Mouse (Mus musculus) thymus, postnatal 4 days (tissue): ENCODE measurements around the gene Rarres2.

ENCODE experiments used
- DNase-seq: peaks from one replicate; pipeline ENCODE4 v3.0.0; 2021

The Rarres2 gene

DNA sequence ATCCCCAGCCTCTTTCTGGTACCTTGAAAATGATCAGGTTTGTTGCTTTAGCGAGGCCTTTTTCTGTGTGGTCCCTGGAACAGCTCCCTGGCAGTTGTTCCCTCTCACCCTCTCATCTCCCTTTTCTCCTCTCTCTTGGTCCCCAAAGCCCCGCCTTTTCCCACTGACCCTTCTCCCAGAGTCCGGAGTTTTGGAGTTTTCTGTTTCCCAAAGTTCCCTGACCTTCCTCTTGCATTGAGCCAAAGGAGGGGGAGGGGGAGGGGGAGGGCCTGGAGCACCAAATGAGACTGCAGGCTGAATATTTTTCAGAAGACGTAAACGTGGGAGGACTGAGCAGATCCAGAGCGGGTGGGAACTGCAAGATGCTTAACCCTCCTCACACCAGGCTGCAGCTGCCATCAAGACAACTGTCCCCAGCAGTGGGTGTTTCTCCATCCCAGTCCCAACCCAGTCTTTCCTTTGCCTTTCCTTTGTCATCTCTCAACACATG, at the start of gene Rarres2:
TSS of gene Rarres2 (minus strand) at position 218 of the 490 bp plus-strand sequence.
- no peak for DNase-seq

DNA sequence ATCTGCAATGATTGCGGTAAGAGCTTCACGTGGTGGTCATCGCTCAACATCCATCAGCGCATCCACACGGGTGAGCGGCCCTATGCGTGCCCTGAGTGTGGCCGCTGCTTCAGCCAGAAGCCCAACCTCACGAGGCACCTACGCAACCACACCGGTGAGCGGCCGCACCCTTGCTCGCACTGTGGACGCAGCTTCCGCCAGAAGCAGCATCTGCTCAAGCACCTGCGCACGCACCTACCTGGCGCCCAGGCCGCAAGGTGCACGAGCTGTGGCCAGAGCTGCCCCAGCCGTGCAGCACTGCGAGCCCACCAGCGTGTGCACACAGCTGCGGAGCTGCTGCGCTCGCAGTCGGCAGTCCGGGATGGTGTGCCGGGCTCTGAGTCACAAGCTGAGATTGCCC, 47.4 kb upstream of the Rarres2 start:
- no peak for DNase-seq

DNA sequence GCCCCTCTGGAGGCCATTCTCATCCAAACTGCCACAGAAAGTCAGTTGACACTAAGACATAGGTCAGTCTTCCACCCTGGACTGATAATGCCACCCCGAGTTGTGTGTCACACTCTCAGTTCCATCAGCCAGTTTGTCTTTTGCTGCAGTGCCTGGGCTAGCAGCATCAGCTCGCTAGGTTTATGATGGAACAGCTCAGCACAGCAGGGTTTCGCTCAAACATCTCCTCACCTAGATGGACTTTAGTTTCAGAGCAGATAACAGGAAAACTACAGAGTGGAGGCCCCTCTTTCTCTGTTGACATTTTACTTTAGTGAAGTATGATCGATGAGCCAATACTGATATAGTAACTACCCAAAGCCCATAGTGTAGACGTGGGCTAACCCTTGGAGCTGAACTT, 42.2 kb upstream of the Rarres2 start:
- DNase-seq: no peak

DNA sequence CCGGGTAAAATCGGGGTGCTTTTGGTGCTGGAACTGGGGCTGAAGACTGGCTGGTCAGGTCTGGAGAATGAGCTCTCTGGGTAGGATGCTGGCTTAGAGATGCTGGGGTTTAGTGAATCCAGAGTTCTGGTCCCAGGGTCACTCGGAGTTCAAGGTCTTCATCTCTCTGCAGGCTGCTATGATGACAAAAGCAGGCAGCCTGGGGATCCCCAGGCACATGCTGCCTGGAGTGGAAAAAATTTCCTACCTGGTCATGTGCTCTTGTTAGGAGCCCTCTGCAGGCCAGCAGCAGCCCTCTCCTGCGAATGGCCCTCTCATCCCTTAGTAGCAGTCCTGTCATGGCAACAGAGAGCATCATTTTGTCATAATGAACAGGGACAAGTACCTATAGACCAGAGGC, 40.9 kb upstream of the Rarres2 start:
- no peak for DNase-seq

DNA sequence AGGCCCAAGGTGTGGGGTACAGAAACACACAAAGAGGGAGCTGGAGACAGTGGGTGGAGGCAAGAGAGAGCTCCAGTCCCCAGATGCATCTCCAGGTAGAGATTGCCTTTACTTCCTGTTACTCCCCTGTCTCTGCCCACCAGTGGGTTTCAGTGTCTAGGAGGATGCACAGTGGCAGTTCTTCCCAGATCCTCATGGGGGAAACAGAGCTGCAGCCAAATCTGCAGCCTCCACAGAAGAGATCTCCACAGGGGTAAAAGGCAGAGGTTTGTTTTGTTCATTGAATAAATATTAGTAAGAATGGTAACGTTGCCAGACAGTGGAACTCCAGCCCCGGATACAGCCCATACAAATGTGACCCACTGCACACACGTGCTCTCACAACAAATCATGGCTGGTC, 38.1 kb upstream of the Rarres2 start:
- DNase-seq: no peak

DNA sequence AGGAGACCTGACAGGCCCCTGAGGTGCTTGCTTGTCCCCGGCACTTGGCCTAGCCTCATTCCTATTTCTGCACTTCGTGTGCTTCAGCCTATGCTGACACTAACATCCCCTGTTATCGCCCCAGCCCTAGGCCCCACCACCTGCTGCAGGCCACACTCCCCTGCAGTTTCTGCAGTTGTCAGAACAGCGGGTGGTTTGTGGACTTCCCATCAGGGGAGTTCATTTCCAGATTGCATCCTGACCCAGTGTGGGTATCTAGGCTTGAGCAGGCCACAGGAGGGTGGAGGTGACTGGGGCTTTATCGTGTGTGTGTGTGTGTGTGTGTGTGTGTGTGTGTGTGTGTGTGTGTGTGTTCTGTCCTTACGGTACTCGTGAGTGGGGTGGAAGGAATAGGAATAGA, 36.9 kb upstream of the Rarres2 start:
- no peak for DNase-seq

DNA sequence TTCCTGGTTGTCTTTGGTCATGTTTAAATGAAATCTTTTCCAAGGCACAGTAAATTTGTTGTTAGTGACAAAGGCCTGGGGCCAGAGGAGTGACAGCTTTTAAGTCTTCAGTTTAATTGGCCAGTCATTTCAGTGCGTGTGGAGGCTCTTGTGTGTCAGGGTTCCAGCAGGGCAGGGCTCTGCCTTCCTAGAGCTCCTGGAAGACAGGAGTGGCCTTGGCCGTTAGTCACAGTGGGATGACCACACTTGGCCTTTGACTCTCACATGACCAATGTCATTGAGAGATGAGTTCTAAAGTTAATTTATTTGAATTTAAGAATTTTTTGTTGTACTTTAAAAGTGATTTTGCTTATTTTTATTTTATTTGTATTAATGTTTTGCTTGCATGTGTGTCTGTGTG, 35.5 kb upstream of the Rarres2 start:
- DNase-seq: no peak

DNA sequence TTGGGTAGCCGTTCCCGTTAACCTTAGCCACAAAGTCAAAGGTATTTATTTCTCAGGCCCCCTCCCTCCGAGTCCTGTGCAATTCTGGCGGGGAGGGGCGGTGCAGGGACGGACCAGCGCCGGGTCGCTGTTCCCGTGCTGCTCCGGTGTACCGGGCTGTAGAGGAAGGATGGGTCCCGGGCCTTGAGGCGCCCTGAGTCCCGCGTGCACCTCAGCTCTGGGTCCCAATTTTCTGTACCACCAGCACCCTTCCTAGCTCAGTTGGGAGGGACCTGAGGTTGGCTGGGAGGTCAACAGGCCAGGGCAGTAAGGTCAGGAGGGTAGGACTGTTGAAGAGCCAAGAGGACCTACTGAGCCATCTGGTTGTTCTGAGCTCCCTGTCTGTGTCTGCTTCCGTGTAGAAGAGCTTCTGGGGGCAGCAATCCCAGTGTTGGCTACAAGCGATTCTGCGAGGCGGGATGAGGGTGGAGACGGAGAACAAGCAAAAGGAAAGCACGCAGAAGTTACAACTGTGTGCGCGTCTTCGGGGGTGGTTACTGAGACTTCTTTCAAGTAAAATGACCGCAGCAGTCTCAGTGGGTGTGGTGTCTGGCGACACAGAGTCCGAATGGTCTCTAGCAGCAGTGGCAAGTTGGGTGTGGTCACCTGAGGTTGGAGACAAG, 29.6 kb upstream of the Rarres2 start:
- DNase-seq: peak; percentile 48

DNA sequence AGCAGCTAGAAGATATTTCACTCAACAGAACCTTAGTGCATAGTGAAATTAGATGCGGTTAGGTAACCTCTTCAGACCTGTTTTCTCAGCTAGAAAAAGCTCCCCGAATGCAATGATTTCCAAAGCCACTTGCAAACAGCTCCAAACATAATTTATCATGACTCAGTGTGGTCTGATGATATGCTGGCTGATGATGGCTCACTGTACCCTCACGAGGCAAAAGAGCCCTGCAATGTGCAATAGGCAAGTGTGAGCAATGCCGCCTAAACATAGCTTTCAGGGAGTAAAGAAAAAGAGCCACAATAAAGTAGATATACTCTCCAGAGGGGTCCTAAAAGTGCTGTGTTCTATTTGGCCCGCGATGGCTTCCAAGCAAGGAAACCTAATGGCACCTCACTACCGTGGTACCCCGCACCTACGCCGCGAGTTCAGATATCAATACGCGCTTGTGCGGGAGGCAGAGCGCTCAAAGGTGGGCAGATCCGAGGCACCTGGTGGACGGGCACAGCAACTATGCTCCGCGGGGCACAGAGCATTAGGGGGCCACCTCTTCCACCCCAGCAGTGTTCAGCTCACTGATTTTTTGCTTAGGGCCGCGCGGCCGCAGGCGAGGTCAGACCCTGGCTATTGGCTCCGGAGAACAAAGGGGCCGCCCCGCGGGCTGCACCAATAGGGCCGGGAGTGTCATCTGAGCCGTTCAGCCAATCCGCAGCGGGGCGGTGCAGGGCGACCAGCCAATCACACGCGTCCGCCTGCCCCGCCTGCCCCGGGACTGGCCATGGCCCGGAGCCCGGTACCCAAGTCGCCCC, 28.9 kb upstream of the Rarres2 start, which contains the start of gene Zfp775:
TSS of gene Zfp775 (plus strand) at position 793 of the 809 bp plus-strand sequence.
- peak; percentile 94 for DNase-seq

DNA sequence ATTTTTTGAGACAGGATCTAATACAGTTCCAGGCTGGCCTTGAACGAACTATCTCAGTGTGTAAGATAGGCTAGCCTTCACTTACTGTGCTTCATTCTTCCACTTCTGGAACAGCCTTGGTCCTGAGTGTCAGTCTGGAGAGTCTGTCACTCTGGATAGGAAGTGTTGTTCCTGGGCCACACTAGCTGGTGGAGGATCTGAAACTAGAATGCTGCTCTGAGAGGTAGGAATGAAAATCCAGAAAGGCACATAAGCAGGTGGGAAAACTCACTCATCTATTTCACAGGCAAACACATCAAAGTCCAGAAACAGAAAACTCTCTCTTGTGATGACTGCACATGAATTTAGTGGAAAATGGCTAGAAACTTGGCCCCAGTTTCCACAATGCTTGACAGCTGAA, 28.0 kb upstream of the Rarres2 start:
- DNase-seq: no peak

DNA sequence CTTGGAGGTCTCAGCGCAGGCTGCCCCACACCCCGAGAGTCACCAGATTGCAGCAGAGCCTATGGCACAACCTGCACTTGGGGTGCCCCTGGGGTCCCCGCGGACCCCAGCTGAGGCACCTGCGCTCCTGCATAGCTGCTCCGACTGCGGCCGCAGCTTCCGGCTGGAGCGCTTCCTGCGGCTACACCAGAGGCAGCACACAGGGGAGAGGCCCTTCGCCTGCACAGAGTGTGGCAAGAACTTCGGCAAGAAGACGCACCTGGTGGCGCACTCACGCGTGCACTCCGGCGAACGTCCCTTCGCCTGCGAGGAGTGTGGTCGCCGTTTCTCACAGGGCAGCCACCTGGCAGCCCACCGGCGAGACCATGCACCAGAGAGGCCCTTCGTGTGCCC, 24.6 kb upstream of the Rarres2 start:
- no peak for DNase-seq

DNA sequence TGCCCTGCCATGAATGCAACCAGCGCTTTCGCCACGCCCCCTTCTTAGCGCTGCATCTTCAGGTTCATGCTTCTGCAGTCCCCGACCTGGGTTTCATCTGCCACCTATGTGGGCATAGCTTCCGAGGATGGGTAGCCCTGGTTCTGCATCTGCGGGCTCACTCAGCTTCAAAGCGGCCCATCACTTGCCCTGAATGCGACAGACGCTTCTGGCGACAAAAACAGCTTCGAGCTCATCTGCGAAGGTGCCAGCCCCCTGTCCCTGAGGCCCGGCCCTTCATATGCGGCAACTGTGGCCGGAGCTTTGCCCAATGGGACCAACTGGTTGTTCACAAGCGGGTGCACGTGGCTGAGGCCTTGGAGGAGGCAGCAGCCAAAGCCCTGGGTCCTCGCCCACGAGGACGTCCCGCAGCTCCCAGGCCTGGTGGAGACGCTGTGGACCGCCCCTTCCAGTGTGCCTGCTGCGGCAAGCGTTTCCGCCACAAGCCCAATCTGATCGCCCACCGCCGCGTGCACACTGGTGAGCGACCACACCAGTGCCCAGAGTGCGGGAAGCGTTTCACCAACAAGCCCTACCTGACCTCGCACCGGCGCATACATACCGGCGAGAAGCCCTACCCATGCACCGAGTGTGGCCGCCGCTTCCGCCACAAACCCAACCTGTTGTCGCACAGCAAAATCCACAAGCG, 24.1 kb upstream of the Rarres2 start:
- no peak for DNase-seq

DNA sequence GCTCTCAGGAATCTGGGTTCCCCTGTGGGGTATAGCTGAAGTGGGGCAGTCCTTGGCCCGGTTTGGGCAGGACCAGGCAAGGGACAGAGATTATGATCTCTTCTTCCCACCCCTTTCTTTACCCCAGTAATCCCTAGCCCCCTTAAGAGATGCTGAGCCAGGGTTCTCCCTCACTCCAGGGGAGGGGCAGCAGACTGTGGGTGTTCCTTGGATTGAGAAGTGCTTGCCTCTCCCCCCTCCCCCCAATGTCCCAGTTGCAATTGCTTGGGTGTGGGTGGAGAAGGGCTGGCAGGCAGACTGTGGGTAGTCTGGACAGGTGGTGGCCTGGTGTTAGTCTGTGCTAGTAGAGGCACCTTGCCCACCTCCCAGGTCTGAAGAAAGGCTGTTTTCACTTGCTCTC, 22.7 kb upstream of the Rarres2 start:
- no peak for DNase-seq

DNA sequence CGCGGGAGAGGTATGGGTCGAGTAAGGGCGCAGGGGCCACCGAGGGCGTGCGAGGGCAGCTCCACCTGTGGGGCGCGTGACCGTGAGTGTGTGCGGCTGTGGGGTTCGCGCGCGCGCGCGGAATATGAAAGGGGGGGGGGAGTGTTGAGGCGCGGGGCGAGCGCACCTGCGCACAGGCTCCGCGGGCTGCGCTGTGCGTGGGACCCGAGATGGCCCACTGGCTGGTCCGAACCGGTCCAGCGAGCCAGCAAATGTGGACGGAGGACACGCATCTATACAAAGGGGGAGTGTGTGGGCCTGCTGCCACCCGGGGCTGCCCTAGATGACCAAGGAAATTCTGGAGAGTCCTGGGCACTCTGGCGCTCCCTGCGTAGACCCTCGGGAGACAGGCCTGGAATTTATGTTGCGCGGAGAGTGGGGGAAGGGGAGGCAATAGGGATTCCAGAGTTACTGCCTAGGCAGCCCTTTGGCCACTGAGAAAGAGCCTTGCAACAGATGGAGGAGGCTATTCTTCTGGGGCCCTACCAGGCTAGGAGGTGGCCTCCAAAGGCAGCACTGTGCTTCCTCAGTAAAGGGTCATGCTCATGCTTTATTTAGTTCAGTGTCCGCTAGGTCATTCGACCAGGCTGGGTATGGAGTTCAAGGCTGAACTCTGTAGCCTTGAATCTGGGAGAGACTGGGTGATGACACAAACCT, 21.6 kb upstream of the Rarres2 start:
- peak; percentile 80 for DNase-seq

DNA sequence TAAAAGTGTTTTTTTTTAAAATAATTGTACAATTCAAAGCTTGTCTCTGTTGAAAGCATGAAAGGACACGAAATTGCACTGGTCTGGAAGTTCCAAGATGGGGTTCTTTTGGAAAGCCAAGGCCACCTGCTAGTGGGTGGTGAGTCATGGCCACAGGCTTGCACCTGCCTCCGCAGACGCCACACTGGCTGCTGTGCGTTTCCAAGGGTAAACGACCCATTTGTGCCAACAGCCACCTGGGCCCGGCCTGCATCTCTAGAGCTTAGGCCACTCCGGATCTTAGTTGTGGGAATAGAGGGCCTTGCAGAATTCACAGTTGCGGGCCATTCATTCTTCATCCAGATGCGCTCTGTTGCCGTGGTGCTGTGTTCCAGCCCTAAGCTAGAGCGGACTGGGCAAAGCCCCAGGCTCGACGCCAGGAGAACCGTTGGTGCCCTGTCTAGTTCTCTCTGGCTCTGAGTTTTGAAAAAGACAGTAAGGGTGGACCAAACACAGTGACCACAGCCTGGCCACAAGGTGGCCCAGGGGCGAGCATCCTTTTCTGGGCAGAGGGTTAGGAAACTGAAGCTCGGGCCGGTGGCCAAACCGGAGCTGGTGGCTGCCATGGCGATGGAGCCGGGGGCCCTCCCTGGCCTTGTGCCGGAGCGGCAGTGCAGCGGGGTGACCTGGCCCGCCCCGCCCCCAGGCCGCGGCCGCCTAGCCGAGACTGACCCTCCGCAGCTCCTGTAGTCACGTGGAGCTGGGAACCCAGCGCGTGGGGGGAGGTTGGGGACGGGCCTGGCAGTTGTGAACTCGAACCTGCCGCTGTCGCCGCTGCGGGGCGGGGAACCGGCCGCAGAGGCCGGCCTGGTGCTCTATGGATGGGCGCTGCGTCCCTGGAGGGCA, 20.8 kb upstream of the Rarres2 start, which contains the start of the genes Repin1 and Gm44965:
TSS of gene Repin1 (plus strand) at position 726 of the 885 bp plus-strand sequence.
TSS of gene Gm44965 (plus strand) at position 784 of the 885 bp plus-strand sequence.
- peak; percentile 81 for DNase-seq

DNA sequence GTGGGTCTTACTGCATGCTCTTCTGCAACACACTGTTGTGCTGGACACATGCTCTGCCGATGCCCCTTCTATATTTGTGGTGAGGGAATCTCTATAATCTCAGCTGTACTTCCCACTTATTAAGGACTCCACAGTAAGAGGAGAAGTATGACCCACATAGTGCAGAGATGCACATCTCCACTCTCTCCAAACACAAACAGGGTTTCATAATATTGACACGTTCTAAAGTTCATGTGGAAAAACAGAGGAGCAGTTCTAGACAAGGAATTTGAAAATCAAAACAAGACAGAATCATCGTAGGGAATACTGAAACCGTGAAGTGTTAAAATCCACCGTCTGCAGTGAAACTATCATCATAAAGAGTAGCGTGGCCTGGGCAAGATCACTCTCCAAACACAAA, 19.3 kb upstream of the Rarres2 start:
- DNase-seq: no peak

DNA sequence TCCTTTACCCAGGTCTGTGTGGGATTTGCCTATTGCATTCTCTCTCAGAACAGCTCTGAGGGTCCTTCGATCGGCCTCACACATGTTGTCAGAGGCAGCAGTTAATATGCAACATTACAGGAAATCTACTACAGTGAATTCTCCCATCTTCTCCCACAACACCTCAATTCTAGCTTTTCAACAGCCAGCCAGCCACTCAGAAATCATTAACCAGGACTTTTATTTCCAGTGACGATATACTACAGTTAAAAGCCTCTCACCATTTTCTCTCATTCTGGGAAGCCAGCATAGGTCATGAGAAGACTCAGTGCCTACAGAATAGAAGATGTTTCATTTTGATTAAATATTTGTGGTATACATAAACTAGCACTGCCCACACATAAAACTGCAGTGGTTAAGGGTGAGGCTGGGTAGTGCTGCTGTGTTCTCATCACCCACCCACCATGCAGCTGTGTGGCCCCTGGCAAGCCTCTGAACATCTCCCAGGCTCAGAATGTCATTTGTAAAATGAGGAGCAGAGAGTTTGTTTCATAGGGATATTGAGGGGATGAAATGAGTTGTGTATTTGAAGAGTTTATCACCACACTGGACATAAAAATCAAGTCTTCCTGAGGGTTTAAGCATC, 18.7 kb upstream of the Rarres2 start:
- DNase-seq: no peak

DNA sequence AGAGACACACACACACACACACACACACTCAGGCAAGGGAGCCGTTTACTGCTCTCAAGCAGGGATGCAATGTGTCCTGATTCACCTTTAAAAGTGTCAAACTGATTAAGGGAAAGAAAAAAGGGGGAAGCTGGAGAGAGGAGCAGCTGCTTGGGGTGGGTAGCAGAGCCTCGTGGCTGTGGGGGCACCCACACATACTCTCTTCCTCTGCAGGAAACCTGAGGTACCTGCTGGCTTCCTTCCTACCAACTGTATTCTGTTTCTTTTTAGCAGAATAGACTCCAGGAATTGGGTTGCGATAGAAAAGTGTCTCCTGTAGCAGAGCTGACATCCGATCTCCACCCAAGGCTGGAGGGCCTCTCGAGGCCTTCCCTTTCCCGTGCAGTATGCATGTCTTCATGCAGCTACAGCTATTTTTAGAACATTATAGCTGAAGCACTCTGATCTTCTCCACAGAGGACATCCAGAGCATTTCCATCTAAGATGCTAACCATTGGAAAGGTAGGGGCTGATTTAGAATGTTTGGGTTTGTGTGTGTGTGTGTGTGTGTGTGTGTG, 16.7 kb upstream of the Rarres2 start, which contains the start of gene Gm45021:
TSS of gene Gm45021 (plus strand) at position 417 of the 557 bp plus-strand sequence.
- no peak for DNase-seq

DNA sequence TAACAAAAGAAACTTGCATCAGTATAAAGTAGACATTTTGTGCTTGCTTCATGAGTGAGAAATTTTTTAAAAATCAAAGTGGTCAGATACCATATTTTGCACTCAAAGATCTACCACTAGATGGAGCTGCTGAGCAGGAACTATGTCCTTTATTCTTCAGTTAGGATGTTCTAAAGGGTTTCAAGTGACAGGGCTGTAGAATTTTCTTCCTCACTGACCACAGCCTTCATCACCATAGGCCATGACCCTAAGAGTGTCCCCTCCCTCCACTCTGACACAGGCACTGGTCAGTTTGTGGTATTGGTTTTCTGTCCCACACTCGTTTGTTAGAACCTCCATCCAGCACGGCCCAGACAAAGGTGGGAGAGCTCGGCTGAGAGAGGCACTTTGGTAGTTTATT, 9.4 kb upstream of the Rarres2 start:
- DNase-seq: peak; percentile 31

DNA sequence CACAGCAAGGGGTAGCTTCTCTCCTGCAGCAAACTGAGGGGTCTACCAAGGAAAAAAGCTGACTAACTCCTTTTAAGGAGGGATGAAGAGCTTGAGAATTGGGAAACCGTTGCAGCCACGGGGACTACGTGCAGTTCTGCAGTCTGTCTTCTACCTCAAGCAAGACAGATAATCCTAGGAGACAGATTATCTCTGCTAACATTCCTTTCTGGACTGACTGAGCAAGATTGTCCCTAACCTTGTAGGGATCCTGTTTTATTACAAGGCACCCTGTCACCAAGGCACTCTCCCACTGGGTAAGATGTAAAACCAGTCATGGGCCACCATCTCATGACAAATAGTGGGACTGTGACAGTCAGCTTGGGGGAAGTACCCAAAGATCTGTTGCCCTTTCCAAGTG, 8.7 kb upstream of the Rarres2 start:
- no peak for DNase-seq

DNA sequence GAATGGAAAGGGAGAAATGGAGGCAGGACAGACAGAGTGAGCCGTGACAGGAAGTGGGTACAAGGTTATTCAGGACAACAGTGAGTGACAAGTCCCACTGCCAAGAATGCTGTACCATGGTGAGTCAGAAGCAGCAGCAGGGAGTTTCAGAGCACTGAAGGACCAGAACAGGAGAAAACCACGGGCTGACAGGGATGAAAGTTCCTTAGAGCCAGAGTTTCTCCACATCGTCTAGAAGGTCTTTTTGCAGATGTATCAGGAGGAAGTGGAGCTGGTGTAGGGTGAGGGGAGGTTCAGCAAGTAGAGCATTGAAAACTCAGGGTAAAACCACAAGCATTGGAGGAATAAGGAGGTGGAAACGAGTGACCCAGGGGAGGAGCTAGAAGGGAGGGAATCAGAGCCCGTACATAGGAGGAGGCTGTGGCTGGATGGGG, 6.6 kb upstream of the Rarres2 start:
- DNase-seq: no peak
